Mouse (Mus musculus): ENCODE data around the gene Smoc2. TPM values are rescaled to one million over a fixed set of nuclear protein-coding genes. Genes with fewer than 3 reads are reported as not detected.

The Smoc2 gene
- polyA plus RNA-seq, 1 experiment from 2014 or later = 2.9 TPM

DNA sequence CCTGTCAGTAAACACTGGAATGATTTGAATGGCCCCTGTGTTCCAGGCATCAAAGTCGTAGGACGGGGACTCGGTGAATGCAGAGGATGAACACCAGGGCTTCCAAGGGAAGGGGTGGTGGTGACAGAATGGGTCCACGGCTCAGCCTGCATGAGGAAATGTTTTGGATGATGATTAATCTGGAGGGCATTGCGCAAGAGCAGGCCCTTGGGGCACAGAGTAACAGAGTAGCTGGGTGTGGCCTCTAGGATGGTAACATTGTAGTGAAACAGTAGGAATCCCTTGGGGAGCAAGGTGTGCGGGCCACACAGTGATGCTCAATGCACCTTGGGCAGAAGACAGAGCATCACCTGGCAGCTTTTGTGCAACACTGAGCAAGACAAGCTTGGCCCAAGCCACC, 92.3 kb downstream of the Smoc2 start:
- Histone ChIP-seq H3K27me3 (replicated peaks) (no peaks in the 10 kb centered on the region), H3K4me1 (peaks cover 11% of the 10 kb centered on the region), H3K4me3 (no peak overlapping the region), H3K9ac (no peak overlapping the region), H3K9me3 (no peaks in the 10 kb centered on the region), H3K4me2 (no peak overlapping the region), H3K36me3 (replicated peaks) (no peaks in the 10 kb centered on the region), H3K27ac (no peak overlapping the region)
- 85% methylated on average over 6 of the region's 6 CpGs for WGBS
- peak; percentile 28; the same call in 1 of the 2 replicates for ATAC-seq (replicated peaks)

DNA sequence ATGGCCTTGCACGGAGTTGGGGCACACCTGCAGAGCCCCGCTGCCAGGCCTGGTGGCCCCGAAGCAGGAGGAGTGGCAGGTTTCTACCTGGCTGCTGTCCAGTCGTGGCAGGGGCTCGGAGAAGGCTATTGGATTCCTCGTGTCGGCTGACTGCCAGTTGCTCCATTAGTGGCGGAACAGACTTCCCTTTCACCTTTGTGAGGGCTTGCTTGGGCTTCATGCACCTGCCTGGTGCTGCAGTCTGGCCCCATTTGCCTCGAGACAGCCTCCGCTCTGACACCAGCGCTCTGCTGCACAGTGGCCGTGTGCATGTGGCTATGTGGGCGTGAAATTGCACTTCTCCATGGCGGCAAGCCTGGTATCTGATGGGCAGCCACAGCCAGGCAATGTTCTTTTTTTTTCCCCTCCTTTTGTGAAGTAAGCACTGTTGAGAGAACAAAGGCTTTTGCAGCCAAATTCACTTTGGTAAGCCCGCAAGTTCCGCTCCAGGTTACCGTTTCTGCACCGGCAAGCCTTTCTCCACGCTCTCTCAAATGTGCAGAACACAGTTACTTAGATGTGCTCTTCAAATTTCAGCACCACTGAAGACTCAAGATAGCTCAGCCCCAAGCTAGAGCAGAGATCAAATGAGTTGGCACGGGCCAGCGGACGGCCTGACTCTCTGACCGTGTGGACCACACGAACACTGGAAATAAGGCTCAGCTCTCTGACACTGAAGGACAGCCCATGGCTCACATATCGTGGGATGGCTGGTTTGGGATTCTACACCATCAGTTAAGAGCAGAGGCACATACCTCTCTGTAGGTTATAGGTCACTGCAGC, 93.2 kb downstream of the Smoc2 start:
- Histone ChIP-seq H3K9ac (no peak overlapping the region), H3K27ac (0 out of 2 replicates have a peak overlapping the region, but pooled peaks have one; percentile 39), H3K9me3 (no peaks in the 10 kb centered on the region), H3K4me1 (peaks cover 11% of the 10 kb centered on the region), H3K4me3 (no peak overlapping the region), H3K36me3 (replicated peaks) (no peaks in the 10 kb centered on the region), H3K27me3 (replicated peaks) (no peaks in the 10 kb centered on the region), H3K4me2 (peak overlapping the region; percentile 19)
- 34% methylated on average over 25 of the region's 25 CpGs for WGBS
- peak; percentile 77 for ATAC-seq (replicated peaks)

DNA sequence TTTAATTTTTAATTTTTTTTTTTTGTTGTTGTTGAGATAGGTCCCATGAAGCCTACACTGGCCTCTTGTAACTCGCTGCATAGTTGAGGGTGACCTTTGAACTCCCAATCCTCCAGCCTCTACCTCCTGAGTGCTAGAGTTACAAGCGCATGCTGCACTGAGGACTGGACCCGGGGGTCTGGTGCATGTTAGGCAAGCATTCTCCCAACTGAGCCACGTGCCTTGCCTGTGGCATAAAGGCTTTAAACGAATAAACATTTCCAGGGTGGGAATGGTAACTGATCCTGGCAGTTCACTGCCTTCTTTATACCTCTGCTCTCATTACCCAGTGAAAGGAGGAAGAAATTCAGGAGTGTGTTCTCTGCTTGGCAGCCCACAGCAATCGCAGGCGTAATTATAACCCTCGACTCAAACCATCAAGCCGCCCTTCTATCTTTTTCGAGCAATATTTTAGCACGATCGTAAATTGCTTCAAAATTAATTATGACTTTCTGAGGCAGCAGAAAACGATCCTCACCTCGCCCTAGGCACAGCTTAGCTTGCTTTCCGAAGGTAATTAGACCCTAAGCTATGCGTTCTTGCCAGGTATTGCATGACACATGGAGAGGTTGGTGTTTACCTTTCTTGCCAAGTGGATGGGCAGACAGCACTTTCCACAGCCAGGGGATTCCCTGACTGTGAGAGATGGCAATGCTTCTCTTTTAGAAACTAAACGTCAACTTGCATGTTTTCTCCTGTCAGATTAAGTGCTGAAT, 99.6 kb downstream of the Smoc2 start:
- WGBS = 71% methylated on average over 17 of the region's 17 CpGs
- no peak overlapping the region for H3K4me2 ChIP-seq
- no peaks in the 10 kb centered on the region; the same call in 1 of the 2 replicates for H3K4me1 ChIP-seq
- H3K9ac ChIP-seq = no peak overlapping the region
- no peaks in the 10 kb centered on the region for H3K27me3 ChIP-seq (replicated peaks)
- H3K4me3 ChIP-seq = no peak overlapping the region
- H3K36me3 ChIP-seq (replicated peaks) = no peaks in the 10 kb centered on the region
- H3K9me3 ChIP-seq = no peaks in the 10 kb centered on the region
- ATAC-seq (replicated peaks) = no peak; the same call in 1 of the 2 replicates
- H3K27ac ChIP-seq = no peak overlapping the region

DNA sequence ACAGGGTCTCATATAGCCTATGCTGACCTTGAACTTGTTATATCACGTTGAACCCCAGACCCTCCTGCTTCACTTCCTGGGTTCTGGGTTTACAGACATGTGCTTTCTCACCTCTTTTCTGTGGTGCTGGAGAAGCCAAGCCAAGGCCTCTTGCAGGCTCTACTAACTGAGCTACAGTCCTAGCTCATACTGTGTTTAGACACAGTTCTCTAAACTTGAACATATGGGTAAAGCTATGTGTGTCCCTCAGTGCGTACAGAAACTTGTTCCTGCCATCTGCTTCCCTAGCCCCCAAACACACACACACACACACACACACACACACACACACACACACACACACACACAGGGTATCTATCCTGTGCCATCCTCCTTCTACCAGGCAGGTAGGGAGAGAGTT, 100.2 kb downstream of the Smoc2 start:
- 77% methylated on average over 2 of the region's 2 CpGs for WGBS
- ATAC-seq (replicated peaks) = no peak
- H3K9ac ChIP-seq = no peak overlapping the region
- H3K4me3 ChIP-seq = no peak overlapping the region
- H3K27me3 ChIP-seq (replicated peaks) = no peaks in the 10 kb centered on the region
- H3K4me2 ChIP-seq = no peak overlapping the region
- H3K9me3 ChIP-seq = no peaks in the 10 kb centered on the region
- no peak overlapping the region for H3K27ac ChIP-seq
- H3K4me1 ChIP-seq = no peaks in the 10 kb centered on the region; the same call in 1 of the 2 replicates
- H3K36me3 ChIP-seq (replicated peaks) = no peaks in the 10 kb centered on the region

DNA sequence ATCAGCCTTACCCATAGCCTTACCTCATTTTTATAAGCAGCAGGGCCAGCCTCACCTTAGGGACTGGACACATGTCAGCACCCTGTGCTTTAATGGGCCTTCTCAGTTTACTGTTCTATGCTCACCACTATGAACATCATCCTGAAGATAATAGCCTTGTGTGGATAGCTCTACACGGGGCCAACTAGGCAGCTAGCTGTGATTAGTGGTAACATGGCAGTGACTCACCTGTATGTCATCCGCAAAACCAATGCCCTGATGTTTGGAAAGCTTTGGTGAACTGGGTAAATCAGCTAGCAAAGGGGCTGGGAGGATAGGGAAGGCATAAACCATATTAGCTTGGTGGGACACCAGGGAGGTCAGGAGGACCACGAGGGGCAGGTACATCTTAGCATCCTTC, 100.7 kb downstream of the Smoc2 start:
- Histone ChIP-seq H3K9ac (no peak overlapping the region), H3K4me1 (no peaks in the 10 kb centered on the region; the same call in 1 of the 2 replicates), H3K4me3 (no peak overlapping the region), H3K9me3 (no peaks in the 10 kb centered on the region), H3K4me2 (no peak overlapping the region), H3K27me3 (replicated peaks) (no peaks in the 10 kb centered on the region), H3K27ac (no peak overlapping the region), H3K36me3 (replicated peaks) (no peaks in the 10 kb centered on the region)
- whole genome bisulfite sequencing = 84% methylated on average over 3 of the region's 3 CpGs
- no peak for ATAC-seq (replicated peaks)

DNA sequence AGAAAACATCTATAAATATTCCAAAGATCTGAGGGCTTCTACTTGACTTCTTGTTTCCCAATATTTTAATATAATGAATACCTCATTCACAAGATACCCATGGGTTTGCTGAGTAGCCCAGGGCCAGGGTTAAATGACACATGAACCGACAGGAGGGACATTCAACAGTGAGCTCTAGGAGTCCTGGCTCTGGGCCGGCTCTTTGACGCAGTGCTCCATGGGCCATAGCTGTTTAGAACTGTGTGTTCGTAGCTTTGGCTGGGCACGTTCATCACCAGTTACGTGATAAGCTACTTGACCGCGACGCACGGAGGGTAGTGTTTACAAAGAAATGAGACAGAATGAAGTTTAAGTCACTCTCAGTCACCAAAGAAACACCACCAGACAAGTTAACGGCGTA, 101.2 kb downstream of the Smoc2 start:
- ATAC-seq (replicated peaks) = no peak
- 87% methylated on average over 12 of the region's 12 CpGs for WGBS

DNA sequence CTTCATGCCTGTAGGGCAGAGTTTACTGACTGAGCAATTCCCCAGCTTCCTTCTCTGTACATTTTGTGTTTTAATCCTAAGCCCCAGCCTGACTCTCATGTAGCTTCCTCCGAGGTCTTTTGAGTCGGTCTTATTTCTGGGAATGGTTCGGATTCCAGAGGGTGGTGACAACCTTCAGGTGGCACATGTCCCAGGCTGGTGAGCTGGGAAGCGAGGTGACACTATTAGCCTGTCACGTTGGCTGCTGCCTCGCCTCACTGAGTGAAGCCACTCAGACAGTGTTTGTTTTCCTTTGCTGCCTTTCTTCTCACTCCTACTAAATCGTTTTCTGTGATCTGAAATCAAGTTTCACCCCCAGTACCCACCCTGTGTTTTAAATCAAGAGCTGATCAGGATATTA, 102.2 kb downstream of the Smoc2 start:
- Histone ChIP-seq H3K36me3 (replicated peaks) (no peaks in the 10 kb centered on the region), H3K4me2 (no peak overlapping the region), H3K9ac (no peak overlapping the region), H3K9me3 (no peaks in the 10 kb centered on the region), H3K27me3 (replicated peaks) (no peaks in the 10 kb centered on the region), H3K4me1 (no peaks in the 10 kb centered on the region; the same call in 1 of the 2 replicates), H3K4me3 (no peak overlapping the region), H3K27ac (no peak overlapping the region)
- WGBS = 63% methylated on average over 7 of the region's 7 CpGs
- ATAC-seq (replicated peaks) = no peak

More for the DNA sequence above, 101.2 kb downstream of the Smoc2 start:
- Histone ChIP-seq H3K4me2 (no peak overlapping the region), H3K36me3 (replicated peaks) (no peaks in the 10 kb centered on the region), H3K27me3 (replicated peaks) (no peaks in the 10 kb centered on the region), H3K9ac (no peak overlapping the region), H3K4me3 (no peak overlapping the region), H3K9me3 (no peaks in the 10 kb centered on the region), H3K27ac (no peak overlapping the region), H3K4me1 (no peaks in the 10 kb centered on the region; the same call in 1 of the 2 replicates)

DNA sequence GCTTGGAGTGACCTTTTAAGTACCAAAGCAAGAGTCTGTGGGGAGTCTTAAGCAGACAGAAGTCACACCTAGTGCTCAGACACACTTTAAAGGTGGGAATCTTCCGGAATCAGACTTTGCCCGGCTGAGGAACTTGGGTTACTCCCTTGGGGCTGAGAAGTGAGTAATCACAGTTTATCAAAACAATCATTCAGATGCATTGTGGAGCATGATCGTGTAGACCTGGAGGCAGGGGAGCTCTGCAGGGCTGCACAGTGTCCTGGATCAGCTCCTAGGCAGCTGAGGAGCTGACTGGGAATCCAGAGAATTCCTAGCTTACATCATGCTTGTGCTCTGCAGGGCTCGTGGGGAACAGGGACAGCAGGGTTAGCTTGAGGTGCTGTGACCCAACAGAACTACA, 104.7 kb downstream of the Smoc2 start:
- Histone ChIP-seq H3K27ac (no peak overlapping the region), H3K36me3 (replicated peaks) (no peaks in the 10 kb centered on the region), H3K4me1 (no peaks in the 10 kb centered on the region), H3K27me3 (replicated peaks) (no peaks in the 10 kb centered on the region), H3K9ac (no peak overlapping the region), H3K4me3 (no peak overlapping the region), H3K4me2 (no peak overlapping the region), H3K9me3 (no peaks in the 10 kb centered on the region)
- 84% methylated on average over 4 of the region's 4 CpGs for WGBS
- no peak for ATAC-seq (replicated peaks)

DNA sequence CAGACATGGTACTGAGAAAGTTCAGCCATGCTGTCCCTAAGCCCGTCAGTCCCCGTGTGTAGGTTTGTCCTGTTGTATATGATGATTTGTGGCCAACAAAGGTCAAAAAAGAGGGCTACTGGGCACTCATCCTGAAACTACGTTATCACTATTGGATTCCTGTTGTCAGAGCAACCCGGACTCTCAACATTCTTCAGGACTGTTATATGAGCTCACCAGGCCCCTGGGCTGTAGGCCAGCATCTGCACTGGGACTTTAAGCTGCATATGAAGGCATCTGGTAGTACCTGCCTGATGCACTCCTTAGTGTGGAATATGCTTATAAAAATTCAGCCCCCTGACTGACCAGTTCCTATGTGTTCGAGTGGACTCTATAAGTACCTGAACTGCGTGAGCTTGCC, 105.7 kb downstream of the Smoc2 start:
- Histone ChIP-seq H3K27me3 (replicated peaks) (no peaks in the 10 kb centered on the region), H3K9me3 (no peaks in the 10 kb centered on the region), H3K36me3 (replicated peaks) (no peaks in the 10 kb centered on the region), H3K4me1 (no peaks in the 10 kb centered on the region), H3K4me2 (no peak overlapping the region), H3K4me3 (no peak overlapping the region), H3K9ac (no peak overlapping the region), H3K27ac (no peak overlapping the region)
- no peak for ATAC-seq (replicated peaks)
- 89% methylated on average over 6 of the region's 6 CpGs for WGBS

DNA sequence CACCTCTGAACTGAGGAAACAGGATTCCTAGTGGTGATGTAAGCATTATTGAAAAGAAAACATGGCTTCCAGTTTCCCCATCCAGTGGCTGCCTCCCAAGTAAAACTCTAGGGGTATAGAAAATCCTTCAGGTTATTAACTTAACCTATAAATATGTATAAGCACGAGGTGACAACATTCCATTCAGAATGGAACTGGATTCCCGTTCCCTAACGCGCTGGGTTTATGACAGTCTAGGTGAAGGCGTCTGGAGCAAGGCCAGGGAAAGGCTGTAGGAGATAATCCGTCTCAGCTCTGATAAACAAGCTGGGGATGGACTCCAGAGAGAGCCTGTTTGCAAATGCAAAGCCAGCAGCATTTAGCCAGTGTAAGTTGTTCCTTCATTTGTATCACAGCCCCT, 108.0 kb downstream of the Smoc2 start:
- Histone ChIP-seq H3K36me3 (replicated peaks) (no peaks in the 10 kb centered on the region), H3K4me2 (no peak overlapping the region), H3K9ac (no peak overlapping the region), H3K27me3 (replicated peaks) (no peaks in the 10 kb centered on the region), H3K4me3 (no peak overlapping the region), H3K27ac (no peak overlapping the region), H3K4me1 (no peaks in the 10 kb centered on the region), H3K9me3 (no peaks in the 10 kb centered on the region)
- no peak for ATAC-seq (replicated peaks)
- WGBS = 40% methylated on average over 6 of the region's 6 CpGs

DNA sequence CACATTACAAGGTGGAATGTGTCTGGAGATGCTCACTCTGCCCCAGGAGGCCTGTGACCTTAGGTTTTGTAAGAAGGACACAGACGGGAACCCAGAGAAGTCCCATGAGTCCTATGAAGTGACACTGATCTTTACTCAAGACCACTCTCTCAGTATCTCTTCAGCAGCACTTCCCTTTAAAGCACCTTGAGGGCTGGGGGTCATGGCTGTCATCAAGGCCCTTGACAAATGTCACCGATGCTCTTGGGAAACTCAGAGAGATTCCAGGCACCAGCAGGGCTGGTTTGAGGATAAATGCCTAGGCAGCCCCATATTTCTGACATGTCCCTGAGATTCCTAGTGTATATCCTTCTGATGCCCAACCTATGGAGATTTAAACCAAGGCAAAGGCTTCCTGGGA, 113.1 kb downstream of the Smoc2 start:
- Histone ChIP-seq H3K4me3 (no peak overlapping the region), H3K27me3 (replicated peaks) (no peaks in the 10 kb centered on the region), H3K4me1 (no peaks in the 10 kb centered on the region), H3K9me3 (no peaks in the 10 kb centered on the region), H3K36me3 (replicated peaks) (no peaks in the 10 kb centered on the region), H3K9ac (no peak overlapping the region), H3K4me2 (no peak overlapping the region), H3K27ac (no peak overlapping the region)
- ATAC-seq (replicated peaks) = no peak
- 88% methylated on average over 2 of the region's 2 CpGs for WGBS

DNA sequence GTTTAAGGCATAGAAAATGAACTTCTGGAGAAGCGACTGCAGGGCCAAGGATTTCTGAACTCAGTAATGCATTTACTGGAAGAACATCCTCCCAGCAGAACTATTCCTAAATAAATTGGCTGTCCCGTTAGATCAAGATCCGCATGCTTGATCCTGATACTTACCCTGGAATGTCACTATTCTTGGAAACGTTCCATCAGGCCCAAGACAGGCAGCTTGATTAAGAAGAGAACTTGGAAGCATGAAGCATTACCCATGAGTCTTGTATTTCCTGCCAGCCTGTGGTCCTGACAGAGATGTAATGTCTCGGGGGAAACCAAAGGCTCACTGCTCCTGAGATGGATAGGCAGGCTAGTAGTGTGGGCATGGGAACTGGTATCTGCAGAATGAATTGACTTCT, 115.6 kb downstream of the Smoc2 start:
- H3K4me3 ChIP-seq = no peak overlapping the region
- no peak overlapping the region for H3K4me2 ChIP-seq
- no peaks in the 10 kb centered on the region for H3K4me1 ChIP-seq
- H3K9me3 ChIP-seq = no peaks in the 10 kb centered on the region
- no peak for ATAC-seq (replicated peaks)
- WGBS = 78% methylated on average over 5 of the region's 5 CpGs
- H3K9ac ChIP-seq = no peak overlapping the region
- H3K27me3 ChIP-seq (replicated peaks) = no peaks in the 10 kb centered on the region
- H3K27ac ChIP-seq = no peak overlapping the region
- H3K36me3 ChIP-seq (replicated peaks) = no peaks in the 10 kb centered on the region

Measured in midbrain, embryonic 15.5 days (tissue).